Mouse (Mus musculus): ENCODE results near the gene Dtd1. TPM values are rescaled to one million over a fixed set of nuclear protein-coding genes. Genes with fewer than 3 reads are reported as not detected.
"Not testable (repeated sequence)": the region's sequence is repeated elsewhere in the genome, so short reads cannot be mapped to it uniquely, and the experiment has no call there.

Dtd1 gene
- total RNA-seq (2014; fragmentation: Nextera tagmentation): 38.9 and 47.5 TPM in 2 replicates
- total RNA-seq (2017): 91.2 and 95.0 TPM in 2 replicates

GRCm38 (mm10) chr2:144599831-144600687 lies at the start of gene Dtd1:
TSS of gene Dtd1 (plus strand) at chr2:144599897.
- peak; percentile 97 for ATAC-seq (replicated peaks; ENCODE audit: low FRiP score, low TSS enrichment, poor library complexity, severe bottlenecking)

- peak; percentile 83 for ATAC-seq (replicated peaks; ENCODE audit: low FRiP score, low TSS enrichment, poor library complexity, severe bottlenecking)
Measured at GRCm38 (mm10) chr2:144550529-144550928, 49.2 kb upstream of the Dtd1 start, which contains the start of gene Rbbp9. TSS of gene Rbbp9 (minus strand) at chr2:144550869.

GRCm38 (mm10) chr2:144553905-144554304 lies 45.8 kb upstream of the Dtd1 start:
- ATAC-seq (replicated peaks; ENCODE audit: low FRiP score, low TSS enrichment, poor library complexity, severe bottlenecking): no peak

- ATAC-seq (replicated peaks; ENCODE audit: low FRiP score, low TSS enrichment, poor library complexity, severe bottlenecking): peak; percentile 27; the same call in 1 of the 2 replicates
Measured at GRCm38 (mm10) chr2:144555286-144555819, 44.3 kb upstream of the Dtd1 start.

GRCm38 (mm10) chr2:144555820-144556552 lies 43.7 kb upstream of the Dtd1 start, which contains the start of gene Sec23b:
TSS of gene Sec23b (plus strand) at chr2:144556229.
- ATAC-seq (replicated peaks; ENCODE audit: low FRiP score, low TSS enrichment, poor library complexity, severe bottlenecking): peak; percentile 97

- ATAC-seq (replicated peaks; ENCODE audit: low FRiP score, low TSS enrichment, poor library complexity, severe bottlenecking): 0 out of 2 replicates have a peak, but pooled peaks have one; percentile 56
Measured at GRCm38 (mm10) chr2:144588723-144589122, 11.0 kb upstream of the Dtd1 start.

- ATAC-seq (replicated peaks; ENCODE audit: low FRiP score, low TSS enrichment, poor library complexity, severe bottlenecking): not testable (repeated sequence)
Measured at GRCm38 (mm10) chr2:144593036-144593435, 6.7 kb upstream of the Dtd1 start.

- ATAC-seq (replicated peaks; ENCODE audit: low FRiP score, low TSS enrichment, poor library complexity, severe bottlenecking): peak; percentile 99
Measured at GRCm38 (mm10) chr2:144593951-144594651, 5.6 kb upstream of the Dtd1 start, which contains the start of gene Smim26. TSS of gene Smim26 (plus strand) at chr2:144594054.

- ATAC-seq (replicated peaks; ENCODE audit: low FRiP score, low TSS enrichment, poor library complexity, severe bottlenecking): no peak
Measured at GRCm38 (mm10) chr2:144598006-144598405, 1.7 kb upstream of the Dtd1 start.

GRCm38 (mm10) chr2:144601576-144601975 lies 1.9 kb downstream of the Dtd1 start:
- no peak for ATAC-seq (replicated peaks; ENCODE audit: low FRiP score, low TSS enrichment, poor library complexity, severe bottlenecking)

- ATAC-seq (replicated peaks; ENCODE audit: low FRiP score, low TSS enrichment, poor library complexity, severe bottlenecking): no peak
Measured at GRCm38 (mm10) chr2:144613956-144614355, 14.3 kb downstream of the Dtd1 start.

GRCm38 (mm10) chr2:144617074-144617874 lies 17.6 kb downstream of the Dtd1 start:
- peak; percentile 95 for ATAC-seq (replicated peaks; ENCODE audit: low FRiP score, low TSS enrichment, poor library complexity, severe bottlenecking)

GRCm38 (mm10) chr2:144621491-144621890 lies 21.8 kb downstream of the Dtd1 start:
- no peak for ATAC-seq (replicated peaks; ENCODE audit: low FRiP score, low TSS enrichment, poor library complexity, severe bottlenecking)

- no peak for ATAC-seq (replicated peaks; ENCODE audit: low FRiP score, low TSS enrichment, poor library complexity, severe bottlenecking)
Measured at GRCm38 (mm10) chr2:144633551-144633950, 33.9 kb downstream of the Dtd1 start.

GRCm38 (mm10) chr2:144634231-144634630 lies 34.5 kb downstream of the Dtd1 start:
- ATAC-seq (replicated peaks; ENCODE audit: low FRiP score, low TSS enrichment, poor library complexity, severe bottlenecking): no peak

GRCm38 (mm10) chr2:144634729-144635128 lies 35.0 kb downstream of the Dtd1 start:
- ATAC-seq (replicated peaks; ENCODE audit: low FRiP score, low TSS enrichment, poor library complexity, severe bottlenecking): no peak

GRCm38 (mm10) chr2:144635644-144636320 lies 36.1 kb downstream of the Dtd1 start:
- peak; percentile 82 for ATAC-seq (replicated peaks; ENCODE audit: low FRiP score, low TSS enrichment, poor library complexity, severe bottlenecking)

- no peak for ATAC-seq (replicated peaks; ENCODE audit: low FRiP score, low TSS enrichment, poor library complexity, severe bottlenecking)
Measured at GRCm38 (mm10) chr2:144637204-144637603, 37.5 kb downstream of the Dtd1 start.
